Mouse (Mus musculus): Measurements from ENCODE around the gene Akap6. TPM values are rescaled to one million over a fixed set of nuclear protein-coding genes. Genes with fewer than 3 reads are reported as not detected.

Akap6 gene
- total RNA-seq, 1 experiment: 0.09 TPM

DNA sequence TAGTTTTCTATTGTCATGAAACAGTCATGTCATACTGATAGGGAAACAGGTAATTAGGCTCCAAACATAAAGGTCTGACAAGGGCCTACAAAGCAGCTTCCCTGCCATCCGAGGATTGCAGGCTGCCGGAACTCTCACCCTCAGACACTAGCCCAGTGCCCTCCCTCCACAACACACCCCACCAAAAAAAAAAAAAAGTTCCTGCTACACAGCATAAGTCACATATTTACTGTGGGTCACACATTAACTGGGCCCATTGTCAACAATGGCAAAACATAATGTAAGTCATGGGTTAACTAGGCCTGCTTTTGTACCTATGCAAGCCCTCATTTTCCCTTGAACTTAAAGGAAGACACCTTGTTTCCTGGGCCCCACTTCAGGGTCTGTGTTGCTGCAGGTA, 435.0 kb downstream of the Akap6 start:
- DNase-seq (ENCODE audit: low read depth, low spot score): no peak
- H3K9ac ChIP-seq (ENCODE audit: insufficient read depth, low read depth, low read length, poor library complexity, severe bottlenecking): no peak overlapping the region
- in situ Hi-C loops (cut with MboI; ENCODE audit: low sequenced_read_pairs in 2 of 2, unreplicated experiment in 2 of 2): no loop called here
- TF ChIP-seq ZC3H11A (IDR thresholded peaks at IDR 0.05; ENCODE audit: borderline replicate concordance, low read depth, low read length): no peak
- TF ChIP-seq MAFK (IDR thresholded peaks at IDR 0.05; ENCODE audit: insufficient read depth, low read depth, low read length): no peak
- TF ChIP-seq CHD2 (IDR thresholded peaks at IDR 0.05; ENCODE audit: low read depth, low read length): no peak
- no peak for TF ChIP-seq ZNF384 (IDR thresholded peaks at IDR 0.05; ENCODE audit: low read depth, low read length)
- TF ChIP-seq HCFC1 (IDR thresholded peaks at IDR 0.05; ENCODE audit: borderline replicate concordance, insufficient read depth, low read length): no peak
- H3K4me1 ChIP-seq (ENCODE audit: control insufficient read depth in 2 of 2, insufficient read depth in 2 of 2, low read length in 2 of 2, poor library complexity in 1 of 2): no peaks in the 10 kb centered on the region
- no peak overlapping the region for H3K27ac ChIP-seq (ENCODE audit: insufficient read depth, low read depth, low read length, poor library complexity, severe bottlenecking)
- H3K36me3 ChIP-seq (ENCODE audit: control insufficient read depth, insufficient read depth, low read length, poor library complexity, severe bottlenecking): no peaks in the 10 kb centered on the region
- no peak overlapping the region for H3K4me3 ChIP-seq (ENCODE audit: insufficient read depth in 1 of 2, low read depth in 1 of 2, low read length in 2 of 2, poor library complexity in 1 of 2, severe bottlenecking in 1 of 2)
- H3K9me3 ChIP-seq (ENCODE audit: control insufficient read depth, insufficient read depth, low read depth, low read length): no peaks in the 10 kb centered on the region

DNA sequence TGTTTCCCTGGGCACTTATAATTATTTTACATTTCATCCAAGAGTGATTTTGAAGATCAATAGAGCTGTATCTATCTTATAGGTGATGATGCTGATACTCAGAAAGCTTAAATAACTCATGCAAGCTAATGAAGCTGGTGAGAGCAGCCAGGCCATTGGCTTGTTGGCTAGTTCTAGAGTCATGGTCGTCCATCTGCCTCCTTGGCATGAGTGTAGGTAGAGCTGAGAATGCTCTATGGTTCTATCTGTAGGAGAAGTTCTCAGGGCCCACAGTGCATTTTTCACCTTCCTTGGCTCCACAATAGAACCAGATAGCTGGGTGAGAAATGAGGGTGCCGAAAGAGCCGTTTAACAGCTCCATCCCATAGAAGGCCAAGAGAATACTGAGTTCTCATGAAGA, 438.1 kb downstream of the Akap6 start:
- in situ Hi-C loops (cut with MboI; ENCODE audit: low sequenced_read_pairs in 2 of 2, unreplicated experiment in 2 of 2): no loop called here
- no peaks in the 10 kb centered on the region for H3K4me1 ChIP-seq (ENCODE audit: control insufficient read depth in 2 of 2, insufficient read depth in 2 of 2, low read length in 2 of 2, poor library complexity in 1 of 2)
- DNase-seq (ENCODE audit: low read depth, low spot score): no peak
- TF ChIP-seq ZNF384 (IDR thresholded peaks at IDR 0.05; ENCODE audit: low read depth, low read length) (no peak), CHD2 (IDR thresholded peaks at IDR 0.05; ENCODE audit: low read depth, low read length) (no peak), HCFC1 (IDR thresholded peaks at IDR 0.05; ENCODE audit: borderline replicate concordance, insufficient read depth, low read length) (no peak), MAFK (IDR thresholded peaks at IDR 0.05; ENCODE audit: insufficient read depth, low read depth, low read length) (no peak), ZC3H11A (IDR thresholded peaks at IDR 0.05; ENCODE audit: borderline replicate concordance, low read depth, low read length) (no peak)
- no peaks in the 10 kb centered on the region for H3K36me3 ChIP-seq (ENCODE audit: control insufficient read depth, insufficient read depth, low read length, poor library complexity, severe bottlenecking)
- H3K4me3 ChIP-seq (ENCODE audit: insufficient read depth in 1 of 2, low read depth in 1 of 2, low read length in 2 of 2, poor library complexity in 1 of 2, severe bottlenecking in 1 of 2): no peak overlapping the region
- no peak overlapping the region for H3K9ac ChIP-seq (ENCODE audit: insufficient read depth, low read depth, low read length, poor library complexity, severe bottlenecking)
- H3K27ac ChIP-seq (ENCODE audit: insufficient read depth, low read depth, low read length, poor library complexity, severe bottlenecking): no peak overlapping the region
- no peaks in the 10 kb centered on the region for H3K9me3 ChIP-seq (ENCODE audit: control insufficient read depth, insufficient read depth, low read depth, low read length)

DNA sequence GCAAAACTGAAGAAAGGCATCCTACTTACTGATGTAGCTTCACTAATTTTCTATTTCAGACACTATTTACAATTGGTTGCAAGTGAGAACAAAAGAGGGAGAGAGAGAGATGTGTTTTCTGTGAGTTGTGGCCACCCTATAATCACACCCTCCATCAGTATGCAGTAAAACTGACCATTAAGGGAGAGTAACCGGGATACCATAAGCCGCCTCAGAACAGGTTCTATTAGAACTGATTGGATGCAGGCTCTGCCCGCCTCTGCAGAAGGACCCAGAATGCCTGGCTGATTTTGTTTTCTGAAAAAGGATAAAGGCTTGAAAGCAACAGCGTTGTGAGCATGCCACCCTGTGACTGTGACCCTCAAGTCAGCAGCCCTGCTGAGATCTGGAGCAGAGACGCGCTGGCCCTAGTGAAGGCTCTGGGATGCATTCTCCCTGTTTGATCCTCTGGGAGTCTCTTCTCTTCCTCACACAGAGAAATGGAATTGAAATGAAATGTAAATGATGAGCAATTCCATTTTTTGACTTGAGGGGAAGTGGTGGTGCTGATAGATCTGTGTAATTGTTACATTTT, 445.0 kb downstream of the Akap6 start:
- H3K27ac ChIP-seq (ENCODE audit: insufficient read depth, low read depth, low read length, poor library complexity, severe bottlenecking): no peak overlapping the region
- TF ChIP-seq MAFK (IDR thresholded peaks at IDR 0.05; ENCODE audit: insufficient read depth, low read depth, low read length): no peak
- no peak for TF ChIP-seq HCFC1 (IDR thresholded peaks at IDR 0.05; ENCODE audit: borderline replicate concordance, insufficient read depth, low read length)
- TF ChIP-seq ZC3H11A (IDR thresholded peaks at IDR 0.05; ENCODE audit: borderline replicate concordance, low read depth, low read length): no peak
- no peak for TF ChIP-seq ZNF384 (IDR thresholded peaks at IDR 0.05; ENCODE audit: low read depth, low read length)
- TF ChIP-seq CHD2 (IDR thresholded peaks at IDR 0.05; ENCODE audit: low read depth, low read length): no peak
- no peaks in the 10 kb centered on the region for H3K4me1 ChIP-seq (ENCODE audit: control insufficient read depth in 2 of 2, insufficient read depth in 2 of 2, low read length in 2 of 2, poor library complexity in 1 of 2)
- no peaks in the 10 kb centered on the region for H3K9me3 ChIP-seq (ENCODE audit: control insufficient read depth, insufficient read depth, low read depth, low read length)
- in situ Hi-C loops (cut with MboI; ENCODE audit: low sequenced_read_pairs in 2 of 2, unreplicated experiment in 2 of 2): no loop called here
- no peak overlapping the region for H3K4me3 ChIP-seq (ENCODE audit: insufficient read depth in 1 of 2, low read depth in 1 of 2, low read length in 2 of 2, poor library complexity in 1 of 2, severe bottlenecking in 1 of 2)
- no peak overlapping the region for H3K9ac ChIP-seq (ENCODE audit: insufficient read depth, low read depth, low read length, poor library complexity, severe bottlenecking)
- no peaks in the 10 kb centered on the region for H3K36me3 ChIP-seq (ENCODE audit: control insufficient read depth, insufficient read depth, low read length, poor library complexity, severe bottlenecking)
- no peak for DNase-seq (ENCODE audit: low read depth, low spot score)

DNA sequence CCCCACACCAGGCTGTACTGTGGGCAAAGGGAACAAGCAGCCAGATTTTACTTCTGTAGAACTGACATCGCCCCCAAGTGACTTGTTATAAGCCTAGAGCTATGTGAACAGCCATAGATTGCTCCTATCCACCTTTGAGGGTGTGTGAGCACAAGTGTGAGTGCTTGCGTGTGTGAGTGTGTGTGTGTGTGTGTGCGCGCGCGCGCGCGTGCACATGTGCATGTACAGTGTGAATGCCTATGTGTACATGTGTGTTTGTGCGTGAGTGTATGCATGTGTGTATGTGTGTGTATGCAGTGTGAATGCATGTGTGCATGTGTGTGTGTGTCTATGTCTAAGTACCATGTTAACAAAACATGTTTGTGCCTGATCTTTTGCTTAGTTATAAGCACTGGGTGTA, 445.6 kb downstream of the Akap6 start:
- no peaks in the 10 kb centered on the region for H3K36me3 ChIP-seq (ENCODE audit: control insufficient read depth, insufficient read depth, low read length, poor library complexity, severe bottlenecking)
- no peak overlapping the region for H3K27ac ChIP-seq (ENCODE audit: insufficient read depth, low read depth, low read length, poor library complexity, severe bottlenecking)
- H3K9me3 ChIP-seq (ENCODE audit: control insufficient read depth, insufficient read depth, low read depth, low read length): no peaks in the 10 kb centered on the region
- no peak for DNase-seq (ENCODE audit: low read depth, low spot score)
- no peak overlapping the region for H3K9ac ChIP-seq (ENCODE audit: insufficient read depth, low read depth, low read length, poor library complexity, severe bottlenecking)
- no peak overlapping the region for H3K4me3 ChIP-seq (ENCODE audit: insufficient read depth in 1 of 2, low read depth in 1 of 2, low read length in 2 of 2, poor library complexity in 1 of 2, severe bottlenecking in 1 of 2)
- no peak for TF ChIP-seq CHD2 (IDR thresholded peaks at IDR 0.05; ENCODE audit: low read depth, low read length)
- no peak for TF ChIP-seq HCFC1 (IDR thresholded peaks at IDR 0.05; ENCODE audit: borderline replicate concordance, insufficient read depth, low read length)
- TF ChIP-seq ZC3H11A (IDR thresholded peaks at IDR 0.05; ENCODE audit: borderline replicate concordance, low read depth, low read length): no peak
- H3K4me1 ChIP-seq (ENCODE audit: control insufficient read depth in 2 of 2, insufficient read depth in 2 of 2, low read length in 2 of 2, poor library complexity in 1 of 2): no peaks in the 10 kb centered on the region
- in situ Hi-C loops (cut with MboI; ENCODE audit: low sequenced_read_pairs in 2 of 2, unreplicated experiment in 2 of 2): no loop called here

DNA sequence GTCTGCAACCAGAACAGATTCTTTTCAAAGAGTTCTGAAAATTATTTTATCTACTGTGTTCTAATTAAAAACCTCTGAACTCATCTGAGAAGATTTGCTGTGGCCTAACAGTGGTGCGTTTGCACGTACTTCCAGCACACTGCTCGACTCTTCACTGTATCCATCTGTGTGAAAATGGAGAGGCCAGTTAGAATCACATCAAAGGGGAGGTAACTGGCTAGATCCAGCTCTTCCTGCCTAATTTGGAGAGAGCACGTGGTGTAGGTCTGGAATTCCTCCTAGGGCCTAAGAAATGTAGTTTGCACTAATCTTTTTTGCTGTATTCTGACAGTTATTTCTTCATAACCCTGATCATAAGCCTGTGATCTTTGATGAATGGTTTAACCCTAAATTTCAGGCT, 446.3 kb downstream of the Akap6 start:
- in situ Hi-C loops (cut with MboI; ENCODE audit: low sequenced_read_pairs in 2 of 2, unreplicated experiment in 2 of 2): no loop called here
- no peak overlapping the region for H3K9ac ChIP-seq (ENCODE audit: insufficient read depth, low read depth, low read length, poor library complexity, severe bottlenecking)
- no peak overlapping the region for H3K4me3 ChIP-seq (ENCODE audit: insufficient read depth in 1 of 2, low read depth in 1 of 2, low read length in 2 of 2, poor library complexity in 1 of 2, severe bottlenecking in 1 of 2)
- H3K36me3 ChIP-seq (ENCODE audit: control insufficient read depth, insufficient read depth, low read length, poor library complexity, severe bottlenecking): no peaks in the 10 kb centered on the region
- no peaks in the 10 kb centered on the region for H3K9me3 ChIP-seq (ENCODE audit: control insufficient read depth, insufficient read depth, low read depth, low read length)
- H3K4me1 ChIP-seq (ENCODE audit: control insufficient read depth in 2 of 2, insufficient read depth in 2 of 2, low read length in 2 of 2, poor library complexity in 1 of 2): no peaks in the 10 kb centered on the region
- TF ChIP-seq ZNF384 (IDR thresholded peaks at IDR 0.05; ENCODE audit: low read depth, low read length) (no peak), CHD2 (IDR thresholded peaks at IDR 0.05; ENCODE audit: low read depth, low read length) (no peak), ZC3H11A (IDR thresholded peaks at IDR 0.05; ENCODE audit: borderline replicate concordance, low read depth, low read length) (no peak), HCFC1 (IDR thresholded peaks at IDR 0.05; ENCODE audit: borderline replicate concordance, insufficient read depth, low read length) (no peak), MAFK (IDR thresholded peaks at IDR 0.05; ENCODE audit: insufficient read depth, low read depth, low read length) (no peak)
- DNase-seq (ENCODE audit: low read depth, low spot score): no peak
- H3K27ac ChIP-seq (ENCODE audit: insufficient read depth, low read depth, low read length, poor library complexity, severe bottlenecking): no peak overlapping the region
